Mouse (Mus musculus): ENCODE results near the gene Gm36210. TPM values are rescaled to one million over a fixed set of nuclear protein-coding genes. Genes with fewer than 3 reads are reported as not detected.
A peak's percentile ranks its signal among the peaks of the same experiment; 100 is the strongest.
"Not testable (repeated sequence)": the region's sequence is repeated elsewhere in the genome, so short reads cannot be mapped to it uniquely, and the experiment has no call there.

The Gm36210 gene
- total and polyA plus RNA-seq, 2 experiments from 2014 or later, result 0.30 to 0.31 TPM

- peak; percentile 46 for DNase-seq (ENCODE audit: low spot score)
- peak overlapping the region; percentile 33 for H3K4me3 ChIP-seq (ENCODE audit: low read length)
- 20% methylated on average over 18 of the region's 18 CpGs for WGBS
These were observed 7.3 kb downstream of the Gm36210 start for GRCm38 (mm10) chr7:4898851-4899648.

GRCm38 (mm10) chr7:4895186-4895585 lies 11.1 kb downstream of the Gm36210 start:
- H3K4me3 ChIP-seq (ENCODE audit: low read length), result no peak overlapping the region
- no peak overlapping the region for H3K27ac ChIP-seq
- 65% methylated on average over 11 of the region's 11 CpGs for WGBS

More at GRCm38 (mm10) chr7:4898851-4899648, 7.3 kb downstream of the Gm36210 start:
- Histone ChIP-seq H3K4me2 (ENCODE audit: low read depth, low read length) (peak overlapping the region; percentile 58), H3K9me3 (ENCODE audit: low read length) (no peaks in the 10 kb centered on the region), H3K9ac (replicated peaks; ENCODE audit: low read length) (peak overlapping the region; percentile 49), H3K27ac (peak overlapping the region; percentile 54), H3K4me1 (ENCODE audit: insufficient read depth, low read length) (0 out of 2 replicates have a peak, but pooled peaks cover 6% of the 10 kb centered on the region), H3K27me3 (ENCODE audit: insufficient read depth, low read length) (no peaks in the 10 kb centered on the region), H3K36me3 (ENCODE audit: insufficient read depth, low read length) (no peaks in the 10 kb centered on the region)
- no peak for TF ChIP-seq CTCF (IDR thresholded peaks at IDR 0.05; ENCODE audit: low read depth)
- ATAC-seq, result peak; percentile 61

GRCm38 (mm10) chr7:4886680-4887079 lies 19.6 kb downstream of the Gm36210 start:
- Histone ChIP-seq H3K4me3 (ENCODE audit: low read length) (no peak overlapping the region), H3K9ac (replicated peaks; ENCODE audit: low read length) (no peak overlapping the region), H3K4me2 (ENCODE audit: low read depth, low read length) (no peak overlapping the region), H3K27me3 (ENCODE audit: insufficient read depth, low read length) (no peaks in the 10 kb centered on the region), H3K36me3 (ENCODE audit: insufficient read depth, low read length) (no peaks in the 10 kb centered on the region), H3K4me1 (ENCODE audit: insufficient read depth, low read length) (no peaks in the 10 kb centered on the region), H3K27ac (no peak overlapping the region), H3K9me3 (ENCODE audit: low read length) (no peaks in the 10 kb centered on the region)
- 66% methylated on average over 4 of the region's 4 CpGs for WGBS
- DNase-seq (ENCODE audit: low spot score) (no peak), ATAC-seq (no peak)
- no peak for TF ChIP-seq CTCF (IDR thresholded peaks at IDR 0.05; ENCODE audit: low read depth)

More at GRCm38 (mm10) chr7:4895186-4895585, 11.1 kb downstream of the Gm36210 start:
- TF ChIP-seq CTCF (IDR thresholded peaks at IDR 0.05; ENCODE audit: low read depth), result no peak
- DNase-seq (ENCODE audit: low spot score), result no peak
- Histone ChIP-seq H3K9ac (replicated peaks; ENCODE audit: low read length) (no peak overlapping the region), H3K27me3 (ENCODE audit: insufficient read depth, low read length) (no peaks in the 10 kb centered on the region), H3K4me1 (ENCODE audit: insufficient read depth, low read length) (0 out of 2 replicates have a peak, but pooled peaks cover 6% of the 10 kb centered on the region), H3K9me3 (ENCODE audit: low read length) (no peaks in the 10 kb centered on the region), H3K4me2 (ENCODE audit: low read depth, low read length) (no peak overlapping the region), H3K36me3 (ENCODE audit: insufficient read depth, low read length) (no peaks in the 10 kb centered on the region)
- no peak for ATAC-seq

GRCm38 (mm10) chr7:4879036-4879435 lies 27.3 kb downstream of the Gm36210 start:
- ATAC-seq; H3K27ac ChIP-seq; H3K4me2 ChIP-seq (ENCODE audit: low read depth, low read length); H3K4me3 ChIP-seq (ENCODE audit: low read length); H3K4me1 ChIP-seq (ENCODE audit: insufficient read depth, low read length); H3K9ac ChIP-seq (replicated peaks; ENCODE audit: low read length); H3K27me3 ChIP-seq (ENCODE audit: insufficient read depth, low read length); H3K36me3 ChIP-seq (ENCODE audit: insufficient read depth, low read length); H3K9me3 ChIP-seq (ENCODE audit: low read length); DNase-seq (ENCODE audit: low spot score): not testable (repeated sequence)
- 70% methylated on average over 1 of the region's 1 CpGs for WGBS

- Histone ChIP-seq H3K36me3 (ENCODE audit: insufficient read depth, low read length) (no peaks in the 10 kb centered on the region), H3K4me1 (ENCODE audit: insufficient read depth, low read length) (peaks cover 7% of the 10 kb centered on the region; the same call in 1 of the 2 replicates), H3K27ac (no peak overlapping the region), H3K4me3 (ENCODE audit: low read length) (no peak overlapping the region), H3K9me3 (ENCODE audit: low read length) (no peaks in the 10 kb centered on the region), H3K27me3 (ENCODE audit: insufficient read depth, low read length) (no peaks in the 10 kb centered on the region), H3K4me2 (ENCODE audit: low read depth, low read length) (0 out of 2 replicates have a peak overlapping the region, but pooled peaks have one; percentile 82), H3K9ac (replicated peaks; ENCODE audit: low read length) (no peak overlapping the region)
- DNase-seq (ENCODE audit: low spot score), result no peak
- ATAC-seq, result no peak
- TF ChIP-seq CTCF (IDR thresholded peaks at IDR 0.05; ENCODE audit: low read depth), result no peak; the same call in 1 of the 2 replicates
These were observed 28.1 kb downstream of the Gm36210 start for GRCm38 (mm10) chr7:4878186-4878585.

GRCm38 (mm10) chr7:4877226-4877625 lies 29.1 kb downstream of the Gm36210 start:
- peak overlapping the region; percentile 45 for H3K4me3 ChIP-seq (ENCODE audit: low read length)
- 8% methylated on average over 11 of the region's 11 CpGs for WGBS

More at GRCm38 (mm10) chr7:4877226-4877625, 29.1 kb downstream of the Gm36210 start:
- no peaks in the 10 kb centered on the region for H3K9me3 ChIP-seq (ENCODE audit: low read length)
- DNase-seq (ENCODE audit: low spot score) (no peak), ATAC-seq (no peak)
- H3K36me3 ChIP-seq (ENCODE audit: insufficient read depth, low read length), result no peaks in the 10 kb centered on the region
- H3K4me2 ChIP-seq (ENCODE audit: low read depth, low read length), result peak overlapping the region; percentile 82
- H3K9ac ChIP-seq (replicated peaks; ENCODE audit: low read length), result peak overlapping the region; percentile 49; the same call in 1 of the 2 replicates
- peaks cover 7% of the 10 kb centered on the region; the same call in 1 of the 2 replicates for H3K4me1 ChIP-seq (ENCODE audit: insufficient read depth, low read length)
- H3K27me3 ChIP-seq (ENCODE audit: insufficient read depth, low read length), result no peaks in the 10 kb centered on the region
- TF ChIP-seq CTCF (IDR thresholded peaks at IDR 0.05; ENCODE audit: low read depth), result no peak
- peak overlapping the region; percentile 60; the same call in 1 of the 2 replicates for H3K27ac ChIP-seq

Measured in hindbrain, postnatal 0 days (tissue).